Mouse (Mus musculus) MEL-GATA-1-ER (cell line): ENCODE measurements at regions not wholly inside any gene's neighbourhood (a gene's known extent, or its start where the extent isn't known, plus 50 kb on each side); places are given as distances from the start of the nearest gene placed in this dataset.
A peak's percentile ranks its signal among the peaks of the same experiment; 100 is the strongest.

Source experiments
- DNase-seq: peaks from one replicate; pipeline ENCODE4 v3.0.0-alpha.2; 2012; ENCODE audit warnings: low read depth; ENCODE audit errors: extremely low read depth

DNA sequence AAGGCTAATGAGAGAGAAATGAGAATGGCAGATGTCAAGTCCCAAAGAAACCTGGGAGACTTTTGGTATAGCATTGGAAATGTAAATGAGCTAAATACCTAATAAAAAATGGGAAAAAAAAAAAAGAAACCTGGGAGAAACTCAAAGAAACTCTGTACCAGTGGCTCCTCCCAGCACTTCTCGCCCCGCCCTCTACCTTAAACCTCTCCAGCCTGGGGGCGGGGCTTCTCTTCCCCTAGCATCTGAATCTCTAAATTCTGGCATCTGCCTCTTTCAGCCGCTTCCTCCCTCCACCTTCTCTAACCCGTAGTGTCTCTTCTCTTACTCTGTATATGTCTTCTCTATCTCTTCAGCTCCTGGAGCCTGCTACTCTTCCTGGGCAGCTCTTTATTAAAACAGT, 53.2 kb downstream of the Gpr6 start:
- DNase-seq = no peak

DNA sequence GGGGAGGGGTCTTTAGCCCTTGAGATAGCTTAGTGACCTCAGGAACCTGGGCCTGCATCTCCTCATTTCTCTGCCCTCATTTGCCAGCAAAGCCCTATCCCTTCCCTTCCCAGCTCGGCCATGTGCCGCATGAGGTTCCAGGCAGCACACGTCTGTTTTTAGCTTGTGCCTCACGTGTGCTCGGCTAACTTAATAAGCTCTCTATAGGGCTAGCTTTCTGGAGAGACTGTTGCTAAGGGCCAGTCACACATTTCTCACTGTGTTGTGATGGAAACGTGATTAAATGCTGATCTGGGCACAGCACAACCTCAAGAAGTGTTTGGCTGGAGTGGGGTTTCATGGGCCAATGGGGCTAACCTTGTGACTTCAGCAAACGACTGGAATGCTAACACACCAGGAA, 55.5 kb downstream of the Gpr6 start:
- no peak for DNase-seq

DNA sequence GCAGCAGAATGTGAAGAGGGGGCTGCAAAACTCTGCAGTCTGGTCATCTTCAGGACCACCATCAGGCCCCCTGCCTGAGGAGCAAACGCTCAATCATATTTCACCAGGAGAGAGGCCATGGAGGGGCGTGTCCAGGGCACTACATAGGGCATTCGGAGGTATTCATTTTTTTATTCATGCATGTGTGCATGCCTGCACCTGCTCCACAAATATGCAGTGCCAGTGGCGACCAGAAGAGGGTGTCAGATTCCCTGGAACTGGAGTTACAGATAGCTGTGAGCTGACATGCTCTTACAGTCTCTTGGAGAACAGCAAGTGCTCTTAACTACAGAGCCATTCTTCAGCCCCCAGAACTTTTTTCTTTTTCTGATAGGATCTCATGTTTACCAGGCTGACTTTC, 56.4 kb downstream of the Gpr6 start:
- peak; percentile 46 for DNase-seq

GRCm38 (mm10) chr10:41010585-41010984, 61.5 kb downstream of the Gpr6 start:
- DNase-seq = no peak

- DNase-seq = no peak
Observed at GRCm38 (mm10) chr10:41007866-41008265, 64.2 kb downstream of the Gpr6 start.

DNA sequence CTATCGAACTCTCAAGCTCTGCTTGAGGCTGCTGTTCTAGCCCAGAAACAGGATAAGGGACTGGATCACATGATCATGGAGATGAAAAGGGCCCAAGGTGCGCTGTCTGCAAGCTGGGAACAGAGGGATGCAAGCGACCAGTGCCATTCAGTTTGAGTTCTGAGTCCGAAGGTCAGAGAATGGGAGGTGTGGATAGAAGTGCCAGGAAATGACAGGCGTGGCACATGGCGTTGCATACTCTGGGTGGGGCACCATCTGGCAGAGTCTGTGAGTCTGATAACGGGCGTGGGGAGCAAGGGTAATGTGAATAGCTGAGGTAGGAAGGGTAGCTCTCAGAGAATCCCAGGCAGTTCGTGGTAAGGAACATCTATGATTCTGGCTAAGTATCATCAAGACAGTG, 65.5 kb downstream of the Gpr6 start:
- peak; percentile 61 for DNase-seq

DNA sequence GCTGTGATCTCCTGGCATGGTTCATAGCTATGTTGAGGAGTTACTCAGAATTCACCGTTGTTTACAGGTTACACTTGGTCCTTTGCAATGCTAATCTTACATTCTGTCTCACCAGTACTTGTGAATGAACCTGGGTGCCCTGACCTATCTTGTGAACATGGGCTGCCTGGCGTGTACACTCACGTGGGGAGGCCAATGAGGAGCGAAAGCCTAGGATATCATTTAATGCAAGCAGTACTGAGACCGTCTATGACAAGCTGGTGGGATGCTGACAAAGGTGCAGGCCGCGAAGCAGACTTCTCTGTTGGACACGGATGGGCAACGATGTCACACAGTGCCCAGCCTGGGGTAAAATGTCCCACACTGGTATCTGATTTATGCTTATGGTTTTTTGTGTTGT, 66.3 kb downstream of the Gpr6 start:
- DNase-seq = no peak

- DNase-seq = no peak
Observed at GRCm38 (mm10) chr10:41004753-41005152, 67.3 kb downstream of the Gpr6 start.

DNA sequence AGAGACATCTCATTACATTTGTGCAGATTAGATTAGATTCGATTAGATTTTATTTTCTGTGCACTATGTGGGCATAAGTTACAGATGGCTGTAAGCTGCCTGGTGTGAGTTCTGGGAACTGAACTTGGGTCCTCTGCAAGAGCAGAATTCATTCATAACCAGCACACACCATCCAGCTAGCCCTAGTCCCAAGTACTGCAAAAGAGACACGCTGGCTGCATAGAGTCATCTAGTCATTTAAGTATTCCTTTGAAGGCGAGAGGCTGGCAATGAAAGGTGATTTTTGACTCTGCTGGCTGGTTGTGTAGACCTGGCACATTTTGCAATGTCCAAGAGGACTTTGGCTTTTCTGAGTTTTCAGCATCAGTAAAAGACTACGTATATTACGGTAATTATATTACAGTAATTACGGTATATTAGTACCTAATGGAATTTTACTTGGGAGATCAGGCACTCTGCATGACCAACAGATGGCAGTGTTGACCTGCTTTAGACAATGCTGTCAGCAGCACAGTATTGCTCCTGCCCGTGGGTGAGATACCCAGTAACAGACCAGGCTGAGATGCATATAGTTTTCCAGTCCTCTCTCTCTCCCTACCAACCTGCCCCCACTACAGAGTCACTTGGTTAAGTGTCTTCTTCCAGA, 67.9 kb downstream of the Gpr6 start:
- peak; percentile 75 for DNase-seq

- no peak for DNase-seq
Observed at GRCm38 (mm10) chr10:41003197-41003596, 68.9 kb downstream of the Gpr6 start.

GRCm38 (mm10) chr10:41000965-41001364, 71.1 kb downstream of the Gpr6 start:
- DNase-seq = no peak

DNA sequence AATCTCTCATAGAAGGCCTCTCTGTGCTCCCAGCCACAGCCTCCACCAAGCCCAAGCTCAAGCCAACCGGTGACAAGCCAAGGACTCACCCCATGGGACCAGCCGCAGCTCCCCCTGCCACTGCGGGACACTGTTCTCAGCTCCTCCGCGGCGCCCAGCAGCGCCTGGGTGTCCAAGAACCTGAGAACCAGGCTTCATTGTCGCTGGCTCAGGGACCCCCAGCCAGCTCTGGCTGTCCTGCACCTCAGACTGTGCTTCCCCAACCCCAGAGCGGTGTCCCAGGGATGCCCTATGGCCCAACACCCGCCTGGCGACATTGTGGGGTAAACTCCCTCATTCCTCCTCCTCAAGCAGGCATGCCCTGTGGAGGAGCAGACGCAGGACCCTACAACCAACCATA, 72.6 kb downstream of the Gpr6 start:
- no peak for DNase-seq

DNA sequence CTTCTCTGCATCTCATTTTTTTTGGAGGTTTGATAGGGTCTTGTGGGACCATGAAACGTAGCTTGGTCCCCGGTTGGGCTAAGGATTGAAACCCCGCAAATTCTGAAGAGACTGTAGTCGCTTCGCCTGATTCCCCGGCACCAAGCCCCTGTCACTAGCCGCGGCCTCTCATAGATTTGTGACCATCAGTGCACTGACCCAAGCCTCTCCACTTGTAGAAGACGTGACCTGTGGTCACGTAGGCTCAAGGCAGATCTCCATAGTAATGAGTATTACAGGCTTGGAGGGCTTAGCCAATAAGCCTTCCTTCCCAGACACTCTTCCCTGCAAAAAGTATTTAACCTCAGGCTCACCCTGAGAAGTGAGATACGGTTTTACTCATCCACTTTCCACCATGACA, 73.3 kb downstream of the Gpr6 start:
- no peak for DNase-seq

GRCm38 (mm10) chr10:40998330-40998729, 73.8 kb downstream of the Gpr6 start:
- peak; percentile 19 for DNase-seq

DNA sequence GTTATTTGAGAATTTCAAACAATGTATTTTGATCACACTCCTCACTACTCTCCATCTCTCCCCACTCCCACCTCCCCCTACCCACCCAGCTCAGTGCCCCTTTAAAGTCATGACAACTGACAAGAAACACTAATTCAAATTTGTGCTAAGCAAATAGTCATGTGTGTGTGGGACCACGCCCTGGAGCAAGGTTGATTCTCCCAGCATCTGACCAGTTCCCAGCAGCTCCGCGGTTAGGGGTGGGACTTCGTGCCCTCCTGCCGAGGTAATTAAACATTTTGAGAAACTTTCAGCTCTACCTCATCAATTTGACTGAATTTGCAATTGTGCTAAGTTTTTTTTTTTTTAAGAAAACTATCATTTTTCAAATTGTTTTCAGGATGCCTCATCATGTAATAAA, 74.5 kb downstream of the Gpr6 start:
- DNase-seq = no peak
